Mouse (Mus musculus): Measurements from ENCODE around the gene Tmem74b. TPM values are rescaled to one million over a fixed set of nuclear protein-coding genes. Genes with fewer than 3 reads are reported as not detected.

Tmem74b gene
- not detected for polyA plus RNA-seq (2014; fragmentation: Illumina TruSeq; extraction: RNeasy Lipid Tissue Mini Kit (QIAGEN cat#74804); ENCODE audit: low read depth, low replicate concordance)

DNA sequence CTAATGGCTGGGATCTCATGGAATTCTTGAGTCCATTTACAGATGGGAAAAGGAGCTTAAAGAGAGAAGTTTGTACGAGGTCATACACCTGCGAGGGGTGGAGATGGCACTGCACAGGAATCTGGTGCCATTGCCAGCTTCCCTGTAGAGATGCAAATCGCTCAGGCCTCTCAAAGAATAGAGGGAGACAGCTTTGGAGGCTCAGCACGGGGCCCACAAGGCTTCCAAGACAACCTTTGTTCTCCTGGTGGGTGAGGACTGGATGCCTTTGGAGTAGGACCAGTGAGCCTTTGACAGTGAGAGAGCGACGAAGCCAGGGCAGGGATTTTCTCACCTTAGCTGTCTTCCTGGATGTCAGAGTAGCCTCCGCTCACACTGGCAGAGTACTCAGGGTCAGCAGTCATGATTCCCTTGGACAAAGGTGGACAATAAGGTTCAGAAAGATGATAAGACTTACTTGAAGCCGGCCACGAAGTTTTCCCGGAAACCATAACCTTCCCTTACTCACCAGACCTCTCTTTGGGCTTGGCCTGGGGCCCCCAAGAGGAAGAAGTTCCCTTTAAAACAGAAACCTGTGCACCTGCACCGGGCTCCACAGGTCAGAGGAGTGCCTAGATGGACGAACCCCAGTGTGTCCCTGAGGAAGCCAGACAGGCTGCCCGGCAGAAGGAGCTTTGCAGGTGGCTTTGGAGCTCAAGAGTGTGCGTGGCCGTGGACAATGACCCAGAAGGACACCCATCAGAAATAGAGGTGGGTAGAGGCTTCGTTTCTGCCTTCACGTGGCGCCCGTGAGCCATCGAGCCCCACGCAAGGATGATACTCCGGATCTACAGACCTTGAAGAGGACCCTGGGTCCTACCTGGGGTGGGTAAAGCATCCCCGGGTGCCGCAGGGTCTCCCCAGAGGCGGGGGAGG, at the start of gene Tmem74b:
Tmem74b (plus strand) TSS at position 778 of the 915 bp plus-strand sequence.

DNA sequence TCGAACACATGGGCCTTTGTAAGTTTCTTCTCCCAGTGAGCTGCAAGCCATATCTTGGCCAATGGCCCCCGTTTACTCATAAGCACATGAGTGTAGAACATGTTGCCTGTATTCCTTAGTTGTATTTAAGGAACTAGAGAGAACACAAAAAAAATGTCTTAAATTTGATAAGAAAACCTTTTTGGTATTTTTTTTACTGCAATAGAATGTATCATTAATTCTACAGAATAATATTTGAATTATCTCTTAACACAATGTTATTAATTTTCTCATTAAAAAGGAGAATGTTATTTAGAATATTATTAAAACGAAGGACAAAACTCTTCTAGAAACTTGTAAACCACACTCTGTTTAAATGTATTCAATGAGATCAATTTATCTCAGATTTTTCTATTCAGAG, 33.4 kb upstream of the Tmem74b start, which contains the start of gene Rad21l:
Rad21l (minus strand) TSS at position 101 of the 400 bp plus-strand sequence.

DNA sequence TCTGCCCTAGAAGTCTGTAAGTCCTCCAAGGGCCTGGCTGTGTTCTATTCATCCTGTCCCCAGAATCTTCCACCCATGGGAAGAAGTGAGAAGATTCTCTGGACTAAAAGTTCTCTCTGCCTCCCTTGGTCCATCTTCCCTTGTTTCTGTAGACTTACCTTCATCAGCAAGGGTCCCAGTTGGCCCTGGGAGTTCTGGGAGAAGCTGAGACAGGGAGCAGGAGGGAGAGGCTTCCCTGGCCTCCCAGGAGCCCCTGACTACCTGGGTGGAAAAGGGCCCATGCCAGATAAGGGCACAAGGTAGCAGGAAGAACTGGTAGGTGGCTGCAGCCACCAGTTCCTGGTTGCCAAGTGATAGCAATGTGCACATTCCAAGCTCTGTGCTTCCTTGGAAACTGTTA, 42.0 kb downstream of the Tmem74b start, which contains the start of gene Psmf1:
Psmf1 (minus strand) TSS at position 342 of the 400 bp plus-strand sequence.

Other genes starting within 250 kb of the Tmem74b start
- gene 4921509C19Rik, start 225.9 kb upstream of the Tmem74b start, polyA plus RNA-seq (2014; fragmentation: Illumina TruSeq; extraction: RNeasy Lipid Tissue Mini Kit (QIAGEN cat#74804); ENCODE audit: low read depth, low replicate concordance) = not detected
- gene Nsfl1c, start 207.8 kb upstream of the Tmem74b start, polyA plus RNA-seq (2014; fragmentation: Illumina TruSeq; extraction: RNeasy Lipid Tissue Mini Kit (QIAGEN cat#74804); ENCODE audit: low read depth, low replicate concordance) = 41.8 TPM
- 255 TPM for gene Fkbp1a, start 159.5 kb upstream of the Tmem74b start, polyA plus RNA-seq (2014; fragmentation: Illumina TruSeq; extraction: RNeasy Lipid Tissue Mini Kit (QIAGEN cat#74804); ENCODE audit: low read depth, low replicate concordance)
- not detected for gene Sdcbp2, start 129.4 kb upstream of the Tmem74b start, polyA plus RNA-seq (2014; fragmentation: Illumina TruSeq; extraction: RNeasy Lipid Tissue Mini Kit (QIAGEN cat#74804); ENCODE audit: low read depth, low replicate concordance)
- gene Snph, start 69.4 kb upstream of the Tmem74b start, polyA plus RNA-seq (2014; fragmentation: Illumina TruSeq; extraction: RNeasy Lipid Tissue Mini Kit (QIAGEN cat#74804); ENCODE audit: low read depth, low replicate concordance) = 0.23 TPM
- not detected for gene Rad21l, start 33.5 kb upstream of the Tmem74b start, polyA plus RNA-seq (2014; fragmentation: Illumina TruSeq; extraction: RNeasy Lipid Tissue Mini Kit (QIAGEN cat#74804); ENCODE audit: low read depth, low replicate concordance)
- 11.2 TPM for gene Psmf1, start 42.2 kb downstream of the Tmem74b start, polyA plus RNA-seq (2014; fragmentation: Illumina TruSeq; extraction: RNeasy Lipid Tissue Mini Kit (QIAGEN cat#74804); ENCODE audit: low read depth, low replicate concordance)
- gene Rspo4, start 140.9 kb downstream of the Tmem74b start, polyA plus RNA-seq (2014; fragmentation: Illumina TruSeq; extraction: RNeasy Lipid Tissue Mini Kit (QIAGEN cat#74804); ENCODE audit: low read depth, low replicate concordance) = not detected
- gene Angpt4, start 209.2 kb downstream of the Tmem74b start, polyA plus RNA-seq (2014; fragmentation: Illumina TruSeq; extraction: RNeasy Lipid Tissue Mini Kit (QIAGEN cat#74804); ENCODE audit: low read depth, low replicate concordance) = not detected

Data from adrenal gland, adult 10 weeks (tissue).